Mouse (Mus musculus) megakaryocyte, embryonic 14.5 days (primary cell): ENCODE results near the gene Zmynd15.

Experiments used
- FLI1 ChIP-seq: IDR thresholded peaks from 2 replicates; pipeline ENCODE4 v1.6.1; 2012; ENCODE audit warnings: low read length, inconsistent platforms, mixed read lengths
- GATA1 ChIP-seq: IDR thresholded peaks from 3 replicates; pipeline ENCODE4 v1.6.1; 2012; ENCODE audit warnings: mixed read lengths, low read length, inconsistent platforms, borderline replicate concordance

GRCm38 (mm10) chr11:70463970-70464369 lies 4.7 kb downstream of the Zmynd15 start:
- TF ChIP-seq GATA1 (no peak), FLI1 (no peak)
